Mouse (Mus musculus) myocyte (in vitro differentiated cells): ENCODE results near the gene Zbtb24. TPM values are rescaled to one million over a fixed set of nuclear protein-coding genes. Genes with fewer than 3 reads are reported as not detected.
"Not testable (repeated sequence)": the region's sequence is repeated elsewhere in the genome, so short reads cannot be mapped to it uniquely, and the experiment has no call there.

Experiments
- H3K27me3 ChIP-seq: one replicate; pipeline ENCODE4 v1.6.1; 2011; ENCODE audit not compliant: control insufficient read depth, insufficient read depth, insufficient read length
- H3K36me3 ChIP-seq: one replicate; pipeline ENCODE4 v1.6.1; 2011; ENCODE audit not compliant: control insufficient read depth, insufficient read depth
- H3K4me2 ChIP-seq: one replicate; pipeline ENCODE4 v1.6.1; 2011; ENCODE audit warnings: low read depth, control low read depth
- H3K4me3 ChIP-seq: one replicate; pipeline ENCODE4 v1.5.1; 2011; ENCODE audit warnings: mild to moderate bottlenecking, control low read depth, moderate library complexity
- H3K79me2 ChIP-seq: one replicate; pipeline ENCODE4 v1.6.1; 2011; ENCODE audit not compliant: control insufficient read depth, insufficient read depth
- H3ac ChIP-seq: one replicate; pipeline ENCODE4 v1.6.1; 2011; ENCODE audit not compliant: control insufficient read depth, insufficient read length
- CEBPB ChIP-seq: IDR thresholded peaks from 2 replicates; pipeline ENCODE4 v1.6.1; 2011; ENCODE audit warnings: mild to moderate bottlenecking, moderate library complexity; ENCODE audit not compliant: poor library complexity, insufficient read depth, severe bottlenecking
- E2F4 ChIP-seq: IDR thresholded peaks from one replicate; pipeline ENCODE4 v1.6.1; 2011; ENCODE audit warnings: mild to moderate bottlenecking, control low read depth, moderate library complexity; ENCODE audit not compliant: insufficient read depth
- MAX ChIP-seq: IDR thresholded peaks from one replicate; pipeline ENCODE4 v1.6.1; 2011; ENCODE audit warnings: low read depth, mild to moderate bottlenecking, control low read depth
- MYOD1 ChIP-seq, 3 experiments: IDR thresholded peaks; one replicate each; pipeline ENCODE4 v1.6.1; 2011; ENCODE audit warnings: control low read depth in 2 of 3, low read depth in 2 of 3, mild to moderate bottlenecking in 2 of 3, moderate library complexity in 1 of 3; ENCODE audit not compliant: insufficient read length in 2 of 3, control insufficient read depth in 1 of 3
- MYOG ChIP-seq, 3 experiments: IDR thresholded peaks; one replicate each; pipeline ENCODE4 v1.6.1; 2011; ENCODE audit warnings: control low read depth in 2 of 3, low read depth in 2 of 3, mild to moderate bottlenecking in 2 of 3; ENCODE audit not compliant: insufficient read length in 2 of 3, control insufficient read depth in 1 of 3, insufficient read depth in 1 of 3
- POLR2A ChIP-seq: IDR thresholded peaks from one replicate; pipeline ENCODE4 v1.6.1; 2011; ENCODE audit warnings: low read depth, mild to moderate bottlenecking, control low read depth, moderate library complexity; ENCODE audit not compliant: insufficient read length
- POLR2AphosphoS2 ChIP-seq: IDR thresholded peaks from one replicate; pipeline ENCODE4 v1.6.1; 2011; ENCODE audit warnings: low read depth, control low read depth; ENCODE audit not compliant: insufficient read length
- REST ChIP-seq: IDR thresholded peaks from one replicate; pipeline ENCODE4 v1.6.1; 2011; ENCODE audit warnings: mild to moderate bottlenecking, control low read depth, moderate library complexity; ENCODE audit not compliant: insufficient read depth, insufficient read length
- SRF ChIP-seq: IDR thresholded peaks from one replicate; pipeline ENCODE4 v1.6.1; 2011; ENCODE audit warnings: low read depth; ENCODE audit not compliant: control insufficient read depth, insufficient read length
- TCF12 ChIP-seq: IDR thresholded peaks from one replicate; pipeline ENCODE4 v1.6.1; 2011; ENCODE audit warnings: mild to moderate bottlenecking, control low read depth; ENCODE audit not compliant: poor library complexity, insufficient read depth, severe bottlenecking
- TCF3 ChIP-seq: IDR thresholded peaks from one replicate; pipeline ENCODE4 v1.6.1; 2011; ENCODE audit warnings: low read depth, control low read depth; ENCODE audit not compliant: insufficient read length
- USF1 ChIP-seq: IDR thresholded peaks from one replicate; pipeline ENCODE4 v1.6.1; 2011; ENCODE audit warnings: low read depth, mild to moderate bottlenecking, control low read depth, moderate library complexity
- polyA plus RNA-seq: library from polyadenylated mRNA; unstranded; fragments of >200 nt; fragmentation: generic; extraction: Trizol; gene quantifications from one replicate; pipeline ENCODE4 v1.2.1, GENCODE M21; 2012; ENCODE audit warnings: missing spikeins

Gene Zbtb24
- polyA plus RNA-seq, 1 experiment, result 7.6 TPM

GRCm38 (mm10) chr10:41500941-41501340, 50.8 kb downstream of the Zbtb24 start:
- Histone ChIP-seq H3K79me2 (no peaks in the 10 kb centered on the region), H3K27me3 (peaks cover 3% of the 10 kb centered on the region), H3K36me3 (no peaks in the 10 kb centered on the region), H3K4me2 (peak overlapping the region; percentile 20), H3K4me3 (no peak overlapping the region), H3ac (no peak overlapping the region)
- TF ChIP-seq SRF (peak; percentile 46), TCF3 (no peak), USF1 (peak; percentile 72)

- Histone ChIP-seq H3K27me3 (no peaks in the 10 kb centered on the region), H3K4me2 (no peak overlapping the region), H3K4me3 (no peak overlapping the region), H3ac (no peak overlapping the region), H3K36me3 (no peaks in the 10 kb centered on the region), H3K79me2 (no peaks in the 10 kb centered on the region)
- TF ChIP-seq REST, result no peak
- no peak for TF ChIP-seq MAX
- TF ChIP-seq CEBPB, result no peak
Observed at GRCm38 (mm10) chr10:41504996-41505395, 54.8 kb downstream of the Zbtb24 start.

- H3K4me2 ChIP-seq, H3K79me2 ChIP-seq, H3K36me3 ChIP-seq, H3K4me3 ChIP-seq, H3K27me3 ChIP-seq, H3ac ChIP-seq: not testable (repeated sequence)
- peak; percentile 27 for TF ChIP-seq SRF
Observed at GRCm38 (mm10) chr10:41505446-41505845, 55.3 kb downstream of the Zbtb24 start.

GRCm38 (mm10) chr10:41509160-41509559, 59.0 kb downstream of the Zbtb24 start:
- Histone ChIP-seq H3K36me3 (no peaks in the 10 kb centered on the region), H3K27me3 (no peaks in the 10 kb centered on the region), H3K4me3 (no peak overlapping the region), H3K79me2 (no peaks in the 10 kb centered on the region), H3ac (no peak overlapping the region), H3K4me2 (no peak overlapping the region)
- TF ChIP-seq TCF3 (no peak), MYOG (IDR thresholded peaks at IDR 0.05; ENCODE audit: control insufficient read depth in 1 of 3, insufficient read depth in 1 of 3, insufficient read length in 2 of 3, low read depth in 2 of 3) (no peak), USF1 (no peak), CEBPB (no peak), SRF (no peak), POLR2AphosphoS2 (no peak), MYOD1 (IDR thresholded peaks at IDR 0.05; ENCODE audit: control insufficient read depth in 1 of 3, insufficient read length in 2 of 3, low read depth in 2 of 3) (no peak)

- Histone ChIP-seq H3K4me3 (no peak overlapping the region), H3K79me2 (no peaks in the 10 kb centered on the region), H3K36me3 (no peaks in the 10 kb centered on the region), H3K27me3 (no peaks in the 10 kb centered on the region), H3ac (no peak overlapping the region), H3K4me2 (no peak overlapping the region)
- TF ChIP-seq USF1 (no peak), POLR2A (no peak), CEBPB (no peak), REST (no peak), TCF3 (no peak), SRF (no peak), MYOD1 (IDR thresholded peaks at IDR 0.05; ENCODE audit: control insufficient read depth in 1 of 3, insufficient read length in 2 of 3, low read depth in 2 of 3) (no peak), TCF12 (no peak), POLR2AphosphoS2 (no peak), E2F4 (no peak), MAX (no peak), MYOG (IDR thresholded peaks at IDR 0.05; ENCODE audit: control insufficient read depth in 1 of 3, insufficient read depth in 1 of 3, insufficient read length in 2 of 3, low read depth in 2 of 3) (no peak)
Observed at GRCm38 (mm10) chr10:41514301-41514700, 64.1 kb downstream of the Zbtb24 start.

GRCm38 (mm10) chr10:41514921-41515320, 64.7 kb downstream of the Zbtb24 start:
- no peaks in the 10 kb centered on the region for H3K36me3 ChIP-seq
- H3K27me3 ChIP-seq, result no peaks in the 10 kb centered on the region
- H3K4me2 ChIP-seq, result no peak overlapping the region
- H3K4me3 ChIP-seq, result no peak overlapping the region
- TF ChIP-seq POLR2A, result no peak
- no peak for TF ChIP-seq POLR2AphosphoS2
- TF ChIP-seq CEBPB, result no peak
- no peak for TF ChIP-seq SRF
- no peak for TF ChIP-seq TCF3
- TF ChIP-seq MYOD1 (IDR thresholded peaks at IDR 0.05; ENCODE audit: control insufficient read depth in 1 of 3, insufficient read length in 2 of 3, low read depth in 2 of 3), result no peak
- no peak for TF ChIP-seq USF1
- TF ChIP-seq E2F4, result no peak
- no peak for TF ChIP-seq REST
- no peak for TF ChIP-seq TCF12
- no peak for TF ChIP-seq MYOG (IDR thresholded peaks at IDR 0.05; ENCODE audit: control insufficient read depth in 1 of 3, insufficient read depth in 1 of 3, insufficient read length in 2 of 3, low read depth in 2 of 3)
- TF ChIP-seq MAX, result no peak
- H3ac ChIP-seq, result no peak overlapping the region
- H3K79me2 ChIP-seq, result peaks cover 4% of the 10 kb centered on the region

Other genes starting within 250 kb of the Zbtb24 start
- gene Fig4, start 147.1 kb upstream of the Zbtb24 start, polyA plus RNA-seq, result 11.9 TPM
- gene Ak9, start 146.4 kb upstream of the Zbtb24 start, polyA plus RNA-seq, result not detected
- gene Mical1, start 25.9 kb downstream of the Zbtb24 start, polyA plus RNA-seq, result 77.0 TPM
- gene Smpd2, start 40.0 kb downstream of the Zbtb24 start, polyA plus RNA-seq, result 26.4 TPM
- gene Ppil6, start 40.1 kb downstream of the Zbtb24 start, polyA plus RNA-seq, result 0.64 TPM
- 203 TPM for gene Cd164, start 69.0 kb downstream of the Zbtb24 start, polyA plus RNA-seq